Mouse (Mus musculus): ENCODE measurements around the gene Adcy1. TPM values are rescaled to one million over a fixed set of nuclear protein-coding genes. Genes with fewer than 3 reads are reported as not detected.

Gene Adcy1
- total and polyA plus RNA-seq, 2 experiments from 2014 or later: 12.6 to 142 TPM

DNA sequence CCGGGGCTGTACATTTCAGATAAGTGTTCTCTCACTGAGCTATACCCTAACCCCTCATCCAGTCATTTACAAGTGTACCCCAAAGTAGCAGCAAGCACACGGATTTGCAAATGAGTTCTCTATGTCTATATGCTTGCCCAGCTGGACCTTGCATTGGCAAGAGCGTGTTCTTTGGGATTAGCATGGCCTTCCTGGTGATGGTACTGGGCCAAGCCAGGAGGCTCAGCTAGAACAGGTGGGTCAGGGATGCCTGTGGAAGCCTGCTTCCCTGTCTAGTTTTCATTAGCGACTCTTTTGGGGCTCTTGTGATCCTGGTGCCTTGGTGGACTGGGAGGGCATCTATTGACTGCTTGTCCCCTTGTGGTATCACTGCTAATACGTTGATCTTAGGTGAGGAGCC is 21.9 kb downstream of the Adcy1 start:
- 0 out of 2 replicates have a peak, but pooled peaks cover 2% of the 10 kb centered on the region for H3K36me3 ChIP-seq (ENCODE audit: insufficient read depth, low read length)
- no peak for DNase-seq (ENCODE audit: low spot score)
- no peak for ATAC-seq (ENCODE audit: low FRiP score)
- WGBS: 88% methylated on average over 5 of the region's 5 CpGs
- H3K9me3 ChIP-seq (ENCODE audit: low read length): no peaks in the 10 kb centered on the region
- no peak for TF ChIP-seq CTCF (IDR thresholded peaks at IDR 0.05)
- H3K4me3 ChIP-seq (ENCODE audit: low read depth, low read length): no peak overlapping the region
- H3K9ac ChIP-seq (replicated peaks; ENCODE audit: low read length, poor library complexity, severe bottlenecking): no peak overlapping the region
- H3K4me1 ChIP-seq (ENCODE audit: insufficient read depth, low read length): no peaks in the 10 kb centered on the region
- H3K4me2 ChIP-seq (ENCODE audit: low read depth, low read length, poor library complexity, severe bottlenecking): no peak overlapping the region
- no peaks in the 10 kb centered on the region for H3K27me3 ChIP-seq (ENCODE audit: insufficient read depth, low read length)
- H3K27ac ChIP-seq (ENCODE audit: low read depth, low read length): no peak overlapping the region

DNA sequence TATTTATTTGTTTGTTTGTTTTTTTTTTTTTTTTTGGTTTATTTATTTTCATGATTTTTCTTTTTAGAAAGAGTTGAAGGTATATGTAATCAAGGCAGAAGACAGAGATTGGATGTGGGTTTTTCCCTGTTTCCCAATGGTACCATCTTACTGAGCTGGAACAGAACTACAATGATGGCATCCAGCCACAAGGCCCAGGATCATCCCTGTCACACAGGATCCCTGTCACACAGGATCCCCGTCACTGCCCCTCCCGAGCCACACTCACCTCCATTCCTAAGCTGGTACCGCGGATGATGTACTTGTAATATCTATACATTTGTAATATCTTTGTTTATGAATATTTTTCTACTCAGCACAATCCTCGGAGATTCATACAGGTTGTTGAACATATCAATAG is 27.8 kb downstream of the Adcy1 start:
- Histone ChIP-seq H3K4me2 (ENCODE audit: low read depth, low read length, poor library complexity, severe bottlenecking) (no peak overlapping the region), H3K27me3 (ENCODE audit: insufficient read depth, low read length) (no peaks in the 10 kb centered on the region), H3K36me3 (ENCODE audit: insufficient read depth, low read length) (0 out of 2 replicates have a peak, but pooled peaks cover 2% of the 10 kb centered on the region), H3K27ac (ENCODE audit: low read depth, low read length) (no peak overlapping the region), H3K4me3 (ENCODE audit: low read depth, low read length) (no peak overlapping the region), H3K9ac (replicated peaks; ENCODE audit: low read length, poor library complexity, severe bottlenecking) (no peak overlapping the region), H3K4me1 (ENCODE audit: insufficient read depth, low read length) (no peaks in the 10 kb centered on the region), H3K9me3 (ENCODE audit: low read length) (no peaks in the 10 kb centered on the region)
- 91% methylated on average over 5 of the region's 5 CpGs for WGBS
- no peak for ATAC-seq (ENCODE audit: low FRiP score)
- DNase-seq (ENCODE audit: low spot score): no peak
- TF ChIP-seq CTCF (IDR thresholded peaks at IDR 0.05): no peak

DNA sequence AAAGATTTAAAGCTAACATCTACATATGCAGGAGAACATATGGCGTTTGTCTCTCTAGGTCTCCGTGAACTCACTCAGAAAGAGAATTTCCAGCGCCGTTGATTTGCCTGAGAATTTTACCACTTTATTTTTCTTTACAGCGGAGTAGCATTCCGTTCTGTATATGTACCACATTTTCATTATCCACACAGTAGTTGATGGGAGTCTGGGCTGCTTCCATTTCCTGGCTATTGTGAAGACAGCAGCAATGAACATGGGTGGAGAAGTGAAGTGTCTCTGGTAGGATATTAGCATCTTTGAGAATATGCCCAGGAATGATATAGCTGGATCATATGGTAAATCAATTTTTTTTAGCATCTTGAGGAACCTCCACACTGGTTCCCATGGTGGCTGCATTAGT is 31.6 kb downstream of the Adcy1 start:
- Histone ChIP-seq H3K4me1 (ENCODE audit: insufficient read depth, low read length) (no peaks in the 10 kb centered on the region), H3K36me3 (ENCODE audit: insufficient read depth, low read length) (no peaks in the 10 kb centered on the region), H3K4me3 (ENCODE audit: low read depth, low read length) (no peak overlapping the region), H3K27me3 (ENCODE audit: insufficient read depth, low read length) (no peaks in the 10 kb centered on the region), H3K9me3 (ENCODE audit: low read length) (no peaks in the 10 kb centered on the region), H3K9ac (replicated peaks; ENCODE audit: low read length, poor library complexity, severe bottlenecking) (no peak overlapping the region), H3K27ac (ENCODE audit: low read depth, low read length) (no peak overlapping the region), H3K4me2 (ENCODE audit: low read depth, low read length, poor library complexity, severe bottlenecking) (no peak overlapping the region)
- 98% methylated on average over 6 of the region's 6 CpGs for WGBS
- TF ChIP-seq CTCF (IDR thresholded peaks at IDR 0.05): no peak
- no peak for DNase-seq (ENCODE audit: low spot score)
- no peak for ATAC-seq (ENCODE audit: low FRiP score)

DNA sequence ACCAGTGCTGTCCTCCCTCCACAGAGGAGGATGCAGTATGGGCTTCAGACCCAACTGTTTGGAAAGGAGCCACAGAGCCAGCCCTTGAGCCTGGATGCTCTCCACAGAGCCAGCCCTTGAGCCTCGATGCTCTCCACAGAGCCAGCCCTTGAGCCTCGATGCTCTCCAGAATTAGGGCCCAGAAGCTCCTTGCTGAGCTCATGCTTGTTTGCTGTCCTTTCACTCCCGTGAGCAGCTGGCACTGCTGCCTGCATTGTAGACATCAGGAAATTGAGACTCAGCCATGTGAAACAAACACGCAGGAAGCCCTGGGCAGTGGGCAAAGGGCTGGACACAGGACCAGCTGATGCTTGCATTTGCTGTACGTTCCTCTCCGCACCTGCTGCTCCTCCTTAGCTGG is 38.4 kb downstream of the Adcy1 start:
- ATAC-seq (ENCODE audit: low FRiP score): no peak
- Histone ChIP-seq H3K4me2 (ENCODE audit: low read depth, low read length, poor library complexity, severe bottlenecking) (no peak overlapping the region), H3K27ac (ENCODE audit: low read depth, low read length) (0 out of 2 replicates have a peak overlapping the region, but pooled peaks have one; percentile 18), H3K9ac (replicated peaks; ENCODE audit: low read length, poor library complexity, severe bottlenecking) (no peak overlapping the region), H3K9me3 (ENCODE audit: low read length) (no peaks in the 10 kb centered on the region), H3K36me3 (ENCODE audit: insufficient read depth, low read length) (no peaks in the 10 kb centered on the region), H3K27me3 (ENCODE audit: insufficient read depth, low read length) (no peaks in the 10 kb centered on the region), H3K4me1 (ENCODE audit: insufficient read depth, low read length) (no peaks in the 10 kb centered on the region), H3K4me3 (ENCODE audit: low read depth, low read length) (no peak overlapping the region)
- DNase-seq (ENCODE audit: low spot score): peak; percentile 62
- WGBS: 69% methylated on average over 6 of the region's 6 CpGs
- TF ChIP-seq CTCF (IDR thresholded peaks at IDR 0.05): no peak

DNA sequence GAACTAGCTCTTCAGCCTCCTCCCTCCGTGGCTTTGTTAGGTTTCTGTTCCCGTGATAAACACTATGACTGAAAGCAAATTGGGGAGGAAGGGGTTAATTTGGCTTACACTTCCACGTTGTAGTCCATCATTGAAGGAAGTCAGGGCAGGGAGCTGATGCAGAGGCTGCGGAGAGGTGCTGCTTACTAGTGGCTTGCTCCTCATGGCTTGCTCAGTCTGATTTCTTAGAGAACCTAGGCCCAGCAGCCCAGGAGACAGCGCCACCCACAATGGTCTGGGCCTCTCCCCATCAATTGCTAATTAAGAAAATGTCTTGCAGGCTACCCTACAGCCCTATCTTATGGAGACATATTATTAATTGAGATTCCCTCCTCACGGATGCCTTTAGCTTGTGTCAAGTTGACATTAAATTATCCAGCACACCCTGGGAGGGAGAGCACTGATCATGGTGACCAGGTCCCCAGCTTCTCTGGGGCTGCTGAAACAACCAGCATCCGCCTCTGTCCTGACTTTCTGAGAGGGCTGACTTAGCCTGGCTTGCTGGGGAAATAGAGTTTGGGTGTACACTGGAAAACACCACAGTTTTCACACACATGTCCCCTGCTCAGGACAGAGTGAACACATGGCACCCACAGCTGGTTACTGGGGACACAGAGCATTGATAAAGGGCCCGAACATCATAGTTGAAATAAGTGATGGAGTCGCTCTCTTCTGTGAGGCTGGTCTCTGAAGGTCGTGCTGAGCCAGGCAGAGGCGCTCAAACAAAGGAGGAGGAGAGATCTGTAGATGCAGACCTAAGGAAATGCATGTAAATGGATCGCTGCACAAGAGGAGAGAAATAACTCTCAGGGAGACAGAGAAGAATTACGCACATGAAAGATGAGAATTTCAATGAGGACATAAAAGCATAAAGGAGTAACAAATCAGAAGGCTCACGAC is 39.2 kb downstream of the Adcy1 start:
- Histone ChIP-seq H3K9ac (replicated peaks; ENCODE audit: low read length, poor library complexity, severe bottlenecking) (no peak overlapping the region), H3K4me1 (ENCODE audit: insufficient read depth, low read length) (no peaks in the 10 kb centered on the region), H3K4me2 (ENCODE audit: low read depth, low read length, poor library complexity, severe bottlenecking) (no peak overlapping the region), H3K9me3 (ENCODE audit: low read length) (no peaks in the 10 kb centered on the region), H3K27me3 (ENCODE audit: insufficient read depth, low read length) (no peaks in the 10 kb centered on the region), H3K27ac (ENCODE audit: low read depth, low read length) (peak overlapping the region; percentile 26), H3K36me3 (ENCODE audit: insufficient read depth, low read length) (no peaks in the 10 kb centered on the region), H3K4me3 (ENCODE audit: low read depth, low read length) (no peak overlapping the region)
- 0 out of 2 replicates have a peak, but pooled peaks have one; percentile 31 for ATAC-seq (ENCODE audit: low FRiP score)
- no peak for TF ChIP-seq CTCF (IDR thresholded peaks at IDR 0.05)
- peak; percentile 40 for DNase-seq (ENCODE audit: low spot score)
- WGBS: 47% methylated on average over 14 of the region's 14 CpGs

DNA sequence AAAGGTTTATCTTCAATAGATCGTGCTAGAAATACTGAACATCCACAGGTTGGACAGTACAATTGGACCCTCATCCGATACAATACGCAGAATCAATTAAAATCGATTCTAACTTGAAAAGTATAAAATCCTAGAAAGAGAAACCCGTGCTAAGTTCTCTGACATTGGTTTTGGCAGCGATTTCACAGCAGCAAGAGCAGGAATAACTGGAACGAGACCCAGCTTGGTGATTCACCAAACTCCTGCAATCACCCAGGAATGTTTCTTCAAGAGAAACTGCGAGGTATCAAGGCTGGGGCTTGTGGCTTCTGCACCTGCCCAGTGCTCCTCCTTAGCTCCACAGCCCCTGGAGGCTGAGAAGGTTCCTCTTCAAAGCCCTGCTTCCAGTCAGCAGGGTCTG is 42.0 kb downstream of the Adcy1 start:
- peaks cover 3% of the 10 kb centered on the region; the same call in 1 of the 2 replicates for H3K36me3 ChIP-seq (ENCODE audit: insufficient read depth, low read length)
- no peak overlapping the region for H3K27ac ChIP-seq (ENCODE audit: low read depth, low read length)
- H3K9ac ChIP-seq (replicated peaks; ENCODE audit: low read length, poor library complexity, severe bottlenecking): no peak overlapping the region
- no peak for ATAC-seq (ENCODE audit: low FRiP score)
- H3K4me3 ChIP-seq (ENCODE audit: low read depth, low read length): no peak overlapping the region
- no peak for DNase-seq (ENCODE audit: low spot score)
- H3K9me3 ChIP-seq (ENCODE audit: low read length): no peaks in the 10 kb centered on the region
- H3K27me3 ChIP-seq (ENCODE audit: insufficient read depth, low read length): no peaks in the 10 kb centered on the region
- no peak for TF ChIP-seq CTCF (IDR thresholded peaks at IDR 0.05)
- WGBS: 93% methylated on average over 8 of the region's 8 CpGs
- H3K4me1 ChIP-seq (ENCODE audit: insufficient read depth, low read length): no peaks in the 10 kb centered on the region
- no peak overlapping the region for H3K4me2 ChIP-seq (ENCODE audit: low read depth, low read length, poor library complexity, severe bottlenecking)
